Mouse (Mus musculus) C2C12 (cell line): ENCODE results near the gene A630023A22Rik.

Source experiments
- CTCF ChIP-seq: IDR thresholded peaks from one replicate; pipeline ENCODE4 v1.5.1; 2011; ENCODE audit not compliant: control insufficient read depth, insufficient read depth, insufficient read length
- MAX ChIP-seq: IDR thresholded peaks from one replicate; pipeline ENCODE4 v1.6.1; 2011; ENCODE audit warnings: mild to moderate bottlenecking, control low read depth
- MYOD1 ChIP-seq: IDR thresholded peaks from one replicate; pipeline ENCODE4 v1.6.1; 2011; ENCODE audit warnings: low read depth; ENCODE audit not compliant: control insufficient read depth, insufficient read length
- MYOG ChIP-seq: IDR thresholded peaks from one replicate; pipeline ENCODE4 v1.6.1; 2011; ENCODE audit not compliant: control insufficient read depth, insufficient read length; ENCODE audit errors: extremely low read depth
- USF1 ChIP-seq: IDR thresholded peaks from one replicate; pipeline ENCODE4 v1.6.1; 2011; ENCODE audit warnings: low read depth, mild to moderate bottlenecking, control low read depth, moderate library complexity

DNA sequence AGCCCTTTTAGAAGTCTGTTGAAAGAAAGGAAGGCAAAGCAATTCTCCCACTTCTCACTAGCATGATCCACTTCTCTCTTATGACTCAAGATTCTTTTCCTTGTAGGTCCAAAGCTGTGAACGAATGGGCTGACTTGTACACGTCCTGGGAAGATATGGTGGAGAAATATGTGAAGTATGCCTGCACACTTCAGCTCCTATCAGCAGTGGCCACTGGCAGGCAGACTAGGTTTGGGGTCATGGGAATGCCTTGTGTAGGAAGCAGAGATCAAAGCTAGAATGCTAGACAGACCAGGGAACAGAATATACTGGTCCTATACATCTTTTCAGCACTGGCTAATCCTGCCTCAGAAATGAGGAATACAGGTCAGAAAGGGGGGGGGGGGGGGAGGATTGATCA lies 75.8 kb downstream of the A630023A22Rik start:
- no peak for TF ChIP-seq CTCF
- no peak for TF ChIP-seq MYOG
- TF ChIP-seq MAX = no peak
- no peak for TF ChIP-seq MYOD1
- TF ChIP-seq USF1 = no peak
